Mouse (Mus musculus): ENCODE measurements at regions not wholly inside any gene's neighbourhood (a gene's known extent, or its start where the extent isn't known, plus 50 kb on each side); places are given as distances from the start of the nearest gene placed in this dataset.

DNA sequence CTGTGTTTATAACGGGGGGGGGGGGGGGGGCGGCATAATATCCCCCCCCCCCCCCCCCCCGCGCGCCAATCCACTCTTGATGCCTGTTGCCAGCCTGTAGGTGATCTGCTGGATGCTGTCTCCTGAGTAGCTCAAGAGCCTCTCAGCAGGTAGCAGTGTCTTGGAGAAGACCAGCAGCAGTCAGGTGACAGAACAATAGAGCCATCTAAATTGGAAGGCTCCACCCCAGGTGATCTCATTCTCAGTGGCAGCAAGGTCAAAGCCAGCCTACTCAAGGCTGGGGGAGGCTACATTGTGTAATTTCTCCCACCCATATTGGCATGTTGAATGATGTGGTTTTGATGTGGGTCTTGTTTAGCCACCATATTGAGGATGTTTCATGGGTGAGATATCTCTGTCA is 338.3 kb upstream of the Zfp804a start:
- no peak for ATAC-seq (ENCODE audit: low TSS enrichment)

DNA sequence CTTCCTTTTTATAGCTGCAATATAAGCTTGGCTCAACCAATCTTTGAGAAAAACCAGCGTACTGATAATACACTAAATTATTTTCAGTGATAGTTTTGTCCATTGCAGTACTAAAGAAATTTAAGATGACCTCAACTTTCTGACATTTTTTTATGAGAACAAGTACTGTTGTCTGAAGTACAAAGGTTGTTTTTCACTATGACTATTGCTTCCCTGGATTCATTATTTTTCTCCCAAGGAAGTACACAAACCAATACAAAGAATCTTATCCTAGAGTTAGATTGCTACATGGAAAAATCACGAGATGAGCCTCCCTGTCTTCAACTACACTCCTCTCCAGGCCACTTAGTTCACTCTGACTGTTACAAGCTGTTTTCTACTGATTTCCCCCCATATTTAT is 319.5 kb upstream of the Zfp804a start:
- no peak for ATAC-seq (ENCODE audit: low TSS enrichment)

DNA sequence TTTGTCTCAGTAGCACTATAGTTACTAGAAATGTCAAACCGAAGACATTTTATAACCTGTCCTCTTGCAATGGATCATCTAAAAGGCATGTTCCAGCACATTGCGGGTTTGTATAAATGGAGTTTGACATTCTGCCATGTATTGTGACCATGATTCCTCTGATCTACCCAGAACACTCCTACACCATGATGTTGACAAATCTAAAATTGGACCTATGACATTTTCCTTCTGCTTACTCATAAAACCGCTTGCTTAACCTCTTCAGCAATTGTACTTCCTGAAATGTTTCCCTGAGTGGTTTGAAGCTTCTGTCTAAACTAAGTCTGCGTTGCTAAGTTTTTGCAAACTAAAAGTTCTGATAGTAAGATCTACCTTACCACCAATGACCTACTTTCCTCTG is 319.0 kb upstream of the Zfp804a start:
- peak; percentile 47 for ATAC-seq (ENCODE audit: low TSS enrichment)

DNA sequence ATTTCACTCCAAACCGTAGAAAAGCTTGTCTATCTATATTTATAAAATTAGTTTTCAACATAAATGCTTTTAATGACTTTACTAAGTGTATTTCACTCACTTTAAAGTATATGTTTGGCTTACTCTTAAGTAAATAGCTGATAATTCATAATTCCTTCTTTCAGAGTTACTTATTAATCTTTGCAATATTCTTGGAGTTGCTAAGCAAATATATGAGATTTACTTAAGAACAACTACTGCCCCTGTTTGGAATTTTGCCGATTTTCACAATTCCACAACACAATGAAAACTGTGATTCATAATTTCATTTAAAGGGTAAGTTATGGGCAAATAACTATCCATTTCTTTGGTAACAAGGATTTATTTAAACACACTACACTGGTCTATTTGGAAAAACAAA is 287.2 kb upstream of the Zfp804a start:
- no peak for ATAC-seq (ENCODE audit: low TSS enrichment)

DNA sequence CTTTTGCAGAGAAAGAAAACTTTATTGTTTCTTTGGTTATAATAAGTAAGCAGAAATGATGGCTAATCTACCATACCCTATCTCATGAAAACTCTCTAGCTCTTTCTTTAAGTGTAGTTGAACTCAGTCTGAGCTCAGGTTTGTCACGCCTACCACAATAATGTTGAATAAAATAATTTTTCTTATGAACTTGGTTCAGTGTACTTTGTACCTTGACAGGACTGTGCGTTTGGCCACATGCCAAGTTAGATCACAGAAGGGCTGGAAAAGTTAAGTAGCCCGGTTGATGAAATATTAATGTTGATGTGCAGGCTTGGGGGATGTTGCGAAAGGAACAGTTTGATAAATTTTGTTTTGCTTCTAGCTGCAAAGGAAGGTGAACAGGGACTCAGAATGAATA is 270.0 kb upstream of the Zfp804a start:
- no peak for ATAC-seq (ENCODE audit: low TSS enrichment)
